Mouse (Mus musculus): ENCODE data around the gene Fpr-rs4. TPM values are rescaled to one million over a fixed set of nuclear protein-coding genes. Genes with fewer than 3 reads are reported as not detected.
"Not testable (repeated sequence)": the region's sequence is repeated elsewhere in the genome, so short reads cannot be mapped to it uniquely, and the experiment has no call there.

Gene Fpr-rs4
- not detected in 2 replicates for total RNA-seq (2017)

DNA sequence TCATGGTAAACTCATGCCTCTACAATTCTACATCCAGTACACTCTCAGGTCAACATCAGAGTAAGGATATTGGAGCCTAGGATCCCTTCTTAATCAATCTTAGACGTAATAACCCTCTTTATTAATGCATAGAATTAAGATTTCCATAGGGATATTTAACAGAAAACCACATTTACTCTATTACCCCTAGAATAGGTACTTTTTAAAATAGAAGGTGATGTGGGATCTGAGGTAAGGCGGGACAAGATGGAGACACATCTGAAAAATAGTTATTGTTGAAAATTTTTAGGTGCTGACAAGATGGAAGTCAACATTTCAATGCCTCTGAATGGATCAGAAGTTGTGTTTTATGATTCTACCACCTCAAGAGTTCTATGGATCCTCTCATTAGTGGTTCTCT, at the start of gene Fpr-rs4:
Gene Fpr-rs4 (plus strand): TSS at position 301 of the 400 bp plus-strand sequence.
- no peak for ATAC-seq (ENCODE audit: extremely low read depth, insufficient number of reproducible peaks, low FRiP score, poor library complexity, severe bottlenecking)

DNA sequence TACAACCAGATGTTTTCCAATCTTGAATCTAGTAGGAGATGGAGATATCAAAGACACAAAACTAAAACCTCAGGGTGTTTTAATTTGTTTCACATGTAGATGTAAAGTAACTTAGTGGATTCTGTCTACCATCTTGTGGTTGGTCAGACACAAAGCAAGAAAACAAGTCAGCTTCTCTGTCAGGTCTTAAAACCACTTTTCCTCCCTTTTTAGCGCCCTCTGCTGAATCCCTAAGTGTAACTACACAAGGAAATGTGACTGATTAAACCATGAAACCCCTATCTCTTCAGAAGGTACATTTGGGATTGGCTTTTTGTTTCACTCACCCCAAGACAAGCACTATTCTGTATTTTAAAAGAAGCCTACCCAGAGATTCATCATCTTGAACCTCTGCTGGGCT, 48.1 kb upstream of the Fpr-rs4 start:
- ATAC-seq (ENCODE audit: extremely low read depth, insufficient number of reproducible peaks, low FRiP score, poor library complexity, severe bottlenecking): 0 out of 2 replicates have a peak, but pooled peaks have one; percentile 30

DNA sequence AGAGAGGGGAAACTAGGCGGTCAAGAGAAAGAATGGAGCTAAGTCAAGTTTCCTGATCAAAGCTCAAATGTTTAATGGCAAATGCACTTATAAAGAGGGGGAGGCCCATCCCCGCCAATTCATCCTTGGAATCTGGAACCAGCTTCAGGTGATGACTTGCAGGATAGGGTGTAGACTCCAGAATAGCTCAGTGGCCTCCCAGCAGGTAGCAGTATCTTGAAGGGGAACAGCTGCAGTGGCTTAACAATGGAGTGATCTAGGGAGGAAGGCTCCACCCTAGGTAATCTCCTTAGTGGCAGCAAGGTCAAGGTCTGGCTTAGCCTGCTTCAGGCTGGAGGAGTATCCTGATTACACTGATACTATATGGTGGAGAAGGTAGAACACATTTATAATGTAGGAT, 40.3 kb upstream of the Fpr-rs4 start:
- ATAC-seq (ENCODE audit: extremely low read depth, insufficient number of reproducible peaks, low FRiP score, poor library complexity, severe bottlenecking): not testable (repeated sequence)

DNA sequence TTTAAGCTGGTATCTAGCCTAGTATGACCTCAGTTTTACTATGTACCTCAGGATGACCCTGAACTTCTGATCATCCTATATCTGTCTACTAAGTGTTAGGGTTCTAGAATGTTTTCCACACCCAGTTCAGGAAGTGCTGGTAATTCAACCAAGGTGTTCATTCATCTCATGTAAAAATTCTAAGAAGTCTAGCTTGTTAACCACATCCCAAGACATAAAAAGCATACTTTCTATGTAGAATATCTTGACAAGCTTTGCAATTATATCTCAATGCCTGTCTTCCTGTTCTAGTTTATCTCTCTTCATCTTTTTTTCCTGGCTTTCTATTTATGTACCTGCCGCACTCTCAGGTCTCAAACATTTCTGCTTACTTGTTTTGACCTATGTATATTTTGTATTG, 16.8 kb upstream of the Fpr-rs4 start:
- no peak for ATAC-seq (ENCODE audit: extremely low read depth, insufficient number of reproducible peaks, low FRiP score, poor library complexity, severe bottlenecking)

DNA sequence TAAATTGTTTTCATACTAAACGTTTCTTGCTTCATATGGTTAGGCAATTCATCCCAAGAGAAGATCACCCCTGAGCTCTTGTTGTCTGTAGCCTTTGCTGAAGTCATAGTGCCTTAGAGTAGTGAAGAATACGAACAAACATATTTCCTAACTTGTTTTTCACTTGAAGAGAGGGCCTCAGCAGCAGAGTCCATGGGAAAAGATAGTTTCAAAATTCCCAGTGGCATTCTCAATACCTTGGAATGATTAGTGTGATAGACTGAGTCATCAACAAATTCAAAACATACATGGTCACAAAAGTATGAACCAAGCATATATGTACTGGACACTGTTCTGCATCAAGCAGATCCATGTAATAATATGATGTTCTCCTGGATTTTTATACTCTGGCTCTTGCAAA, 27.6 kb downstream of the Fpr-rs4 start, which contains the start of gene Vmn2r124:
Gene Vmn2r124 (plus strand): TSS at position 301 of the 400 bp plus-strand sequence.
- ATAC-seq (ENCODE audit: extremely low read depth, insufficient number of reproducible peaks, low FRiP score, poor library complexity, severe bottlenecking): no peak

Other genes starting within 250 kb of the Fpr-rs4 start
- 4.0 TPM in 1 of 2 replicates, not detected in the other for gene Spaca6, start 194.6 kb upstream of the Fpr-rs4 start, total RNA-seq (2017)
- not detected in 2 replicates for gene Has1, start 166.5 kb upstream of the Fpr-rs4 start, total RNA-seq (2017)
- gene Fpr1, start 137.8 kb upstream of the Fpr-rs4 start, total RNA-seq (2017): 117 and 122 TPM in 2 replicates
- gene Fpr2, start 133.9 kb upstream of the Fpr-rs4 start, total RNA-seq (2017): 93.9 and 95.4 TPM in 2 replicates
- gene Fpr3, start 133.9 kb upstream of the Fpr-rs4 start, total RNA-seq (2017): not detected in 2 replicates
- under 0.01 TPM in 2 replicates for gene Vmn2r124, start 27.7 kb downstream of the Fpr-rs4 start, total RNA-seq (2017)
- gene Vmn2r91, start 63.3 kb downstream of the Fpr-rs4 start, total RNA-seq (2017): not detected in 2 replicates
- not detected in 2 replicates for gene Vmn2r92, start 130.2 kb downstream of the Fpr-rs4 start, total RNA-seq (2017)

All from neutrophil, adult 5-6 weeks (primary cell).